Mouse (Mus musculus): ENCODE measurements around the gene Grik5. TPM values are rescaled to one million over a fixed set of nuclear protein-coding genes. Genes with fewer than 3 reads are reported as not detected.

Grik5 gene
- polyA plus RNA-seq, 1 experiment = 0.82 TPM

DNA sequence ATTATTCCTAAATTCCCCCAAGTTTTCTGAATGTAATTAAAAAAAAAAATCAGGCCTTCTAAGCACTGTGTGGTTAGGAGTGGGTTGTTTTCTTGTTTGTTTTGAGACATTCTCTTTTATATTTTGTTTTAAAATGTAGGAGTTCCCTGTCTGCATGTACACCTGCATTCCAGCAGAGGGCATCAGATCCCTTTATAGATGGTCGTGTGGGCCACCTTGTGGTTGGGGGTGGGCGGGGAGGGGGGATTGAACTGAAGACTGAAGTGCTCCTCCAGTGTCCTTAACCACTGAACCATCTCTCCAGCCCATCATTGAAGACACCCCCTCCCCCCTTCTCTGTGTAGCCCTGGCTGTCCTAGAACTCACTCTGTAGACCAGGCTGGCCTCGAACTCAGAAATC lies 14.5 kb upstream of the Grik5 start:
- TF ChIP-seq GATA1 (IDR thresholded peaks at IDR 0.05; ENCODE audit: low read length) (no peak), TAL1 (IDR thresholded peaks at IDR 0.05; ENCODE audit: low read length) (no peak)
- no peaks in the 10 kb centered on the region for H3K27me3 ChIP-seq (ENCODE audit: control insufficient read depth)
- peaks cover 47% of the 10 kb centered on the region for H3K36me3 ChIP-seq (ENCODE audit: control insufficient read depth)
- H3K4me3 ChIP-seq (replicated peaks) = no peak overlapping the region
- peaks cover 3% of the 10 kb centered on the region; the same call in 1 of the 2 replicates for H3K9me3 ChIP-seq (ENCODE audit: control insufficient read depth, low read length)
- H3K4me1 ChIP-seq (ENCODE audit: control insufficient read depth) = peaks cover 18% of the 10 kb centered on the region

DNA sequence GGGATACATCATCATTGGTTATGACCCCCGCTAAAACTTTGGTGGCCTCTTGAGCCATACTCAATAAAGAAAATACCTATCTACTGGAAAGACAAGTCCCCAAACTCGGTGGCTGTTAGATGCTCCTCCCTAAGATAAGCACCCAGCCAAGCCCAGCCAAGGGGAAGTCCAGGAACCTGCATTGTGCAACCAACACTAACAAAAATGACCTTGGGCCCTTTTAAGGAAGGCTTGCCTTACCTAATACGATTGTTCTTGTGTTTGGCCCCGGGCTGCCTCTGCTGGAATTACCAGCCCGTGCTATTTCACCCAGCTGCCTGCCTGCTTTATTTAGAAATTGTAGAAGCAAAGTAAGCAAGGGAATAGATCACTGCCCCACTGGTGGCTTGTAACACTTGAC lies 12.5 kb upstream of the Grik5 start:
- Histone ChIP-seq H3K27me3 (ENCODE audit: control insufficient read depth) (peaks cover 2% of the 10 kb centered on the region; the same call in 1 of the 2 replicates), H3K36me3 (ENCODE audit: control insufficient read depth) (peaks cover 68% of the 10 kb centered on the region), H3K9me3 (ENCODE audit: control insufficient read depth, low read length) (peaks cover 18% of the 10 kb centered on the region), H3K4me3 (replicated peaks) (no peak overlapping the region), H3K4me1 (ENCODE audit: control insufficient read depth) (peaks cover 21% of the 10 kb centered on the region)
- no peak for TF ChIP-seq GATA1 (IDR thresholded peaks at IDR 0.05; ENCODE audit: low read length)
- no peak for TF ChIP-seq TAL1 (IDR thresholded peaks at IDR 0.05; ENCODE audit: low read length)

DNA sequence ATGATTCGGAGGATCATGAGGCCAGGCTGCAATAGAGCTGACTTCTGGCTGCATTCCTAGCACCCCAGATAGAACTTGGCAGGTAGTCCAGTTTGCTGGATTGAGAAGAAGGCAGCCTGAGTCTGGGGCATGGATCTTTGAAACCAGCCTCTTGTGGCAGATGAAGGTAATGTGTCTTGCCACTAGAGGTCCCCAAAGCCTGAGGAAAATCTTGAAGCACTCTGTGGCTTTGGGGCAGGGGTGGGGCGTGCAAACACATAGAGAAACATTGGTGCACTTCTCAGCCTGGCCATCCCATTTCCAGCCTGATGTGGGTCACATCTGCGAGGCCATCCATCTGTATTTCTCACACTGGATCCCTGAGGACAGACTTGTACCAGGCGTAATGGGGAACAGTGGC lies 10.4 kb upstream of the Grik5 start:
- peaks cover 36% of the 10 kb centered on the region for H3K4me1 ChIP-seq (ENCODE audit: control insufficient read depth)
- TF ChIP-seq GATA1 (IDR thresholded peaks at IDR 0.05; ENCODE audit: low read length) = no peak
- no peak for TF ChIP-seq TAL1 (IDR thresholded peaks at IDR 0.05; ENCODE audit: low read length)
- H3K4me3 ChIP-seq (replicated peaks) = no peak overlapping the region
- peaks cover 18% of the 10 kb centered on the region for H3K9me3 ChIP-seq (ENCODE audit: control insufficient read depth, low read length)
- peaks cover 81% of the 10 kb centered on the region for H3K36me3 ChIP-seq (ENCODE audit: control insufficient read depth)
- H3K27me3 ChIP-seq (ENCODE audit: control insufficient read depth) = peaks cover 2% of the 10 kb centered on the region; the same call in 1 of the 2 replicates

GRCm38 (mm10) chr7:25080431-25080830 lies 8.3 kb upstream of the Grik5 start:
- TF ChIP-seq GATA1 (IDR thresholded peaks at IDR 0.05; ENCODE audit: low read length) (no peak), TAL1 (IDR thresholded peaks at IDR 0.05; ENCODE audit: low read length) (no peak)
- Histone ChIP-seq H3K36me3 (ENCODE audit: control insufficient read depth) (peaks cover 72% of the 10 kb centered on the region), H3K27me3 (ENCODE audit: control insufficient read depth) (peaks cover 2% of the 10 kb centered on the region; the same call in 1 of the 2 replicates), H3K4me3 (replicated peaks) (no peak overlapping the region), H3K4me1 (ENCODE audit: control insufficient read depth) (peaks cover 47% of the 10 kb centered on the region), H3K9me3 (ENCODE audit: control insufficient read depth, low read length) (peaks cover 18% of the 10 kb centered on the region)

GRCm38 (mm10) chr7:25079496-25080026 lies 7.4 kb upstream of the Grik5 start:
- peaks cover 2% of the 10 kb centered on the region; the same call in 1 of the 2 replicates for H3K27me3 ChIP-seq (ENCODE audit: control insufficient read depth)
- peaks cover 63% of the 10 kb centered on the region for H3K36me3 ChIP-seq (ENCODE audit: control insufficient read depth)
- H3K4me1 ChIP-seq (ENCODE audit: control insufficient read depth) = peaks cover 51% of the 10 kb centered on the region
- peaks cover 18% of the 10 kb centered on the region for H3K9me3 ChIP-seq (ENCODE audit: control insufficient read depth, low read length)
- TF ChIP-seq GATA1 (IDR thresholded peaks at IDR 0.05; ENCODE audit: low read length) (no peak), TAL1 (IDR thresholded peaks at IDR 0.05; ENCODE audit: low read length) (no peak)
- peak overlapping the region; percentile 14 for H3K4me3 ChIP-seq (replicated peaks)

DNA sequence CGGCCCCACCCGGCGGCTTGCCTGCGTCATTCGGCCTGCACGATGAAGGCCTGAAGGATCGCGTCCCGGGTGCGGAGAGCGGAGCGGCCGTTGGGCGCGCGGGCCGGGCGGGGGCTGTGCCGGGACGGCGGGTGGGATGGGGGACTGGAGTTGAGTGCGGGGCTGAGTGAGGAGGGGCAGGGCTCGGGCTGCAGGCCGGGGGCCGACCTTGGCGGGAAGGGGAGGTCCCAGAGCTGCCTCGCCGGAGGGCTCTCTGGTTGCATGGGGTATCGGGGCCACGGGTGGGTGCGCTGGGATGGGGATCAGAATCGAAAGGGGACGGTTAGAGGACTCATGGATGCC lies 5.2 kb upstream of the Grik5 start:
- Histone ChIP-seq H3K36me3 (ENCODE audit: control insufficient read depth) (peaks cover 43% of the 10 kb centered on the region), H3K9me3 (ENCODE audit: control insufficient read depth, low read length) (peaks cover 18% of the 10 kb centered on the region), H3K4me1 (ENCODE audit: control insufficient read depth) (peaks cover 66% of the 10 kb centered on the region), H3K4me3 (replicated peaks) (peak overlapping the region; percentile 94), H3K27me3 (ENCODE audit: control insufficient read depth) (peaks cover 13% of the 10 kb centered on the region)
- TF ChIP-seq TAL1 (IDR thresholded peaks at IDR 0.05; ENCODE audit: low read length) (no peak), GATA1 (IDR thresholded peaks at IDR 0.05; ENCODE audit: low read length) (no peak)

- H3K27me3 ChIP-seq (ENCODE audit: control insufficient read depth) = peaks cover 17% of the 10 kb centered on the region
- H3K36me3 ChIP-seq (ENCODE audit: control insufficient read depth) = peaks cover 38% of the 10 kb centered on the region
- peaks cover 71% of the 10 kb centered on the region for H3K4me1 ChIP-seq (ENCODE audit: control insufficient read depth)
- H3K4me3 ChIP-seq (replicated peaks) = peak overlapping the region; percentile 94
- TF ChIP-seq GATA1 (IDR thresholded peaks at IDR 0.05; ENCODE audit: low read length) = no peak
- TF ChIP-seq TAL1 (IDR thresholded peaks at IDR 0.05; ENCODE audit: low read length) = no peak
- H3K9me3 ChIP-seq (ENCODE audit: control insufficient read depth, low read length) = peaks cover 17% of the 10 kb centered on the region
Measured at GRCm38 (mm10) chr7:25076663-25077413, 4.7 kb upstream of the Grik5 start.

- Histone ChIP-seq H3K4me1 (ENCODE audit: control insufficient read depth) (peaks cover 74% of the 10 kb centered on the region), H3K27me3 (ENCODE audit: control insufficient read depth) (peaks cover 23% of the 10 kb centered on the region)
Measured at GRCm38 (mm10) chr7:25076296-25076662, 4.1 kb upstream of the Grik5 start.

DNA sequence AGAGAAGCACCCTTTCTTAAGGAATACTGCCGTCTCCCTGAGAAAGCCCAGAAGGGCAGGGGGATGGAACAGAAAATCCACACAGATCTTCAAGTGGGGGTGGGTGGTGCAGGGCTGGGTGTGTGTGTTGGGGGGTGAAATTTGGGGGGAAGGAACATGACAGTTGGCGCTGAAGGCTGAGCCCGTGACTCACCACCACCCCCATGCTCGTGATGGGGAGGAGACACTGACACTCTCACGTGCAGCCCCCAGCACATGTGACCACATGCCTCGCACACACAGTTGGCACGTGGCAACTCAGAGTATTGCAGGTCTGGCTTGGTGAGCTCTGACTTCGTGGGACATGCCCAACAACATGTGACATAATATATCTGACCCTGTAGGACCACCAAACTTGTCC lies 1.8 kb upstream of the Grik5 start:
- peaks cover 9% of the 10 kb centered on the region for H3K36me3 ChIP-seq (ENCODE audit: control insufficient read depth)
- peaks cover 26% of the 10 kb centered on the region for H3K27me3 ChIP-seq (ENCODE audit: control insufficient read depth)
- H3K9me3 ChIP-seq (ENCODE audit: control insufficient read depth, low read length) = no peaks in the 10 kb centered on the region
- peaks cover 61% of the 10 kb centered on the region for H3K4me1 ChIP-seq (ENCODE audit: control insufficient read depth)
- TF ChIP-seq TAL1 (IDR thresholded peaks at IDR 0.05; ENCODE audit: low read length) (no peak), GATA1 (IDR thresholded peaks at IDR 0.05; ENCODE audit: low read length) (no peak)
- no peak overlapping the region for H3K4me3 ChIP-seq (replicated peaks)

More at GRCm38 (mm10) chr7:25076296-25076662, 4.1 kb upstream of the Grik5 start:
- Histone ChIP-seq H3K36me3 (ENCODE audit: control insufficient read depth) (peaks cover 32% of the 10 kb centered on the region), H3K9me3 (ENCODE audit: control insufficient read depth, low read length) (peaks cover 12% of the 10 kb centered on the region), H3K4me3 (replicated peaks) (peak overlapping the region; percentile 94)
- no peak for TF ChIP-seq GATA1 (IDR thresholded peaks at IDR 0.05; ENCODE audit: low read length)
- no peak for TF ChIP-seq TAL1 (IDR thresholded peaks at IDR 0.05; ENCODE audit: low read length)

Data from erythroblast, embryonic 14.5 days (primary cell).